Mouse (Mus musculus): Measurements from ENCODE around the gene Eci2.

The Eci2 gene

GRCm38 (mm10) chr13:34934931-34935644, 91.8 kb downstream of the Eci2 start:
- intact Hi-C loops (cut with DNase I) = no loop called here

All from adrenal gland (tissue).